Mouse (Mus musculus) c-Kit-positive CD71-negative TER-119-negative erythroid progenitor cells, embryonic 14.5 days (primary cell): ENCODE results near the gene Phf3.

Source experiments
- DNase-seq: peaks from one replicate; pipeline ENCODE4 v3.0.0-alpha.2; 2013; ENCODE audit warnings: low read depth

The Phf3 gene

DNA sequence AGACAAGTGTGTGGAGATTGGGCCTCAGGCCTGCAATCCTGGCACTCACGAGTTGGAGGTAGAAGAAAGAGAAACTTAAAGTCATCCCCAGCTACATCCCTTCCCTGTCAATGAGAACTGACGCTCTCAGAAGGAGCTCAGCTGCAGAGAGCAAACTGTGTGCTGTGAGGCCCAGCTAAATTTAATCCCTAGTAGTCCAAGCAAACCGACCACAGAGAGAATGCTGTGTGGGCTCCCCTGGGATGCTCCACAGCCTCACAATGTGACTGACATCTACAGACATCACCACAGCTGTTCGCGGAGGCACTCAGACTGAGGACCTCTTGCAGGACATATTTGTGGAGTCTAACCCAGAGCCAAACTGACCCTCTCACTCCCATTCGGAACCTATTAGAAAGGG, 54.3 kb downstream of the Phf3 start:
- DNase-seq = no peak

DNA sequence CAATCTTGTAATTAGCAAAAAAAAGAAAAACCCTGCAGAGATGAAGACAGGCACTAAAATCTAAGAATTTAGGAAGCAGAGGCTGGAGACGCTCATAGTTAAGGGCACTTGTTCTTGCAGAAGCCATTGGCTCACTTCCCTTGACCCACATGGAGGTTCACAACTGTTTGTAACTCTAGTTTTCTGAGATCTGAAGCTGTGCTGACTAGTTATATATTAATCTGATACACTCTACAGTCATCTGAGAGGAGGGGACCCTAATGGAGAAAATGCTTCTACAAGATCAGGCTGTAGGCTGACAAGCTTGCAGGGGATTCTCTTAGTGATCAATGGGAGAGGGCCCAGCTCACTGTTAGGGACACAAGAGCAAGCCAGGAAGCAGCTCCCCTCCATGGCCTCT, 58.1 kb downstream of the Phf3 start:
- DNase-seq = no peak

DNA sequence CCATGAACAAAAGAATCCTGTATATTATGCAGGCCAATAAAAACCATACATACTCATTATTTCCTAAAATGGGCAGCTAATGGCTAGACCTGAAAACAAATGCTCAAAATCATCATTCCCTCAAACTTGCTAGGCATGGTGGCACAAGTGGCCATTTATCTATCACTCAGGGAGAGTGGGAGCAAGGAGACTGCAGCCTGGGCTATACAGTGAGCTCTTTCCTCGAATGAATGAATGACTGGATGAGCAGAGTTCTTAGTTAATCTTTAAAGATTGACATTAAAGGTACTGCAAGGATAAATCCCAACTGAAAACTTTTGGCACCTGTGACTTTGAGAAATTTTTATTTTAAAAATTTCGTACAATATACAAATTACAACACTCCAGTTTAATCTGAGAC, 58.7 kb downstream of the Phf3 start:
- DNase-seq = no peak

GRCm38 (mm10) chr1:30808101-30808699, 65.5 kb downstream of the Phf3 start:
- no peak for DNase-seq

DNA sequence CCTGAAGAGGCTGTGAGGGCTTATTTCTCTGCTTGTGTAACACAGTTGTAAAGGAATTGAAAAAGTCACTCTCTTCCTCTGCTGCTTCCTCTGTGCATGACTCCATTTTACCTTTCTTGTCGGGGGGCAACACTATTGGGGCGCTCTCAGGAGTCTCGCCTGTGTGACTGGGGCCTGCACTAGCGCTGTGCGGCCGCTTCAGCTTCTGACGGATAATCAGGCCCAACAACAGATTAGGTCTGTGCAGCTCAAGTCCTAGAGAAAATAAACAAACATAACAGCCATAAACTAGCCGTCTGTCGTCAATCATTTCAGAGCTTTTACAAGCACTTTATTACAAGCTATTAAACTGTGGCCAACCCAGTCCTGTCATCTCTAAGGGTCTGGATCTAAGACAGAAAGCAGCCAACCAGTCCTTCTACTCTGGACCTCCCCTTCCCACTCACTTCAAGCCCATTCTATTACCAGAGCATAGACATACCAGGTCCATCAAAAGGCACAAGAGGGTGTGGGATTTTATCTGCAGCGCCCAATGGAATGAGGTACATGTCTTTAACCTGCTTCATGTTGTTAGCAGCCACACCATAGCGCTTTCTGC, 67.9 kb downstream of the Phf3 start:
- DNase-seq = no peak

DNA sequence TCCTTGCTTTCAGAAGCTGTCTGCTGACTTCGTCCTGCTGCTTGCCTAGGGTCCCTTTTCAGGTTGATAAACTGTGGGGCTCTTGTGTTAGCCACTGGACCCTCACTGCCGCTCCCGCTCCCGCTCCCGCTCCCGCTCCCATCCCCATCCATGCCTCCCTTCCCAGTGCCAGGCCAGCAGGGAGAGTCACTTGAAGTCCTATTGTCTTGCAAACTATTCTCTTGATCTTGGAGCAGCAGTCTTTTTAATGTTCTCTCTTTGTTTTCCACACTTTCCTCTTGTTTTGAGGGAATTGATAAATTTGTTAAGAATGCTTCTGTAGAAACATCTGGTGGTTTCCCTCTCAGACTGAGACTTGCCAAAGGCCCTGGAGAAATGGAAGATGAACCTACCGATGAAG, 68.8 kb downstream of the Phf3 start:
- DNase-seq = no peak

DNA sequence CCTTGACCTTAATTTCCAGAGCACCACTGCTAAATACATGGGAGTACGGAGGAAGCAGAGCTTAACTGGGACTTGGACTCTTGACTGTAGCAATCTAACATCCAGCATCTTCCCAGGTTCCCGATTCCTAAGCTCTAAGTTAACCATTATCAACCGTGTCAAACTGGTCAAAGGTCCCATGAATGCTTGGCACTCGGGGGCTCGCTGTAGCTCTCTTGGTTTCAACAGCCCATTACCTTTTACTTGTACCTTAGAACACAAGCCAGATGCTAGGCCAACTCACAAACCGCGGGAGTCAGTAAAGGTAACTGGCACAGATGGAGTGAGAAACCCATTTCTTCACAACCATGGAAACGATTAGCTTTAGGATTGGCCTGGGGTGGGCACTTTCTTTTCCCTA, 71.8 kb downstream of the Phf3 start:
- no peak for DNase-seq

GRCm38 (mm10) chr1:30799277-30799834, 74.4 kb downstream of the Phf3 start:
- no peak for DNase-seq

DNA sequence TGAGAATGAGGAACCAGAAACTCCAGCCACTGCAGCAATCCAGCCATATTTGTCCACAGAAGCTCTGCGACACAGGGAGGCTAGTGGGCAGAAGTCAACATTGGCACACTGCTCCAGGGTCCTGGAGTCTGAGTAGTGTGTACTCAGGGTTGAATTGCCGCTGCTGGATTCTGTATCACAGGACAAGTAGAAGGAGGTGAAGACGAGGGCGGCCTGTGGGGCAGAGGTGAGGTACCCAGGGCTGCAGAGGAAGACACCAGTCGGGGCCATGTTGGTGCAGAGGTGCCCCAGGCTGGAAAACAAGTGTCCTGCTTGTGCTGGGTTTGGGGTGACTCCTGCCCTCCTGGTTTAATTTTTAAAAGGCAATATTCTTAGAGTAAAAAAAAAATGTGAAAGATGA, 79.1 kb downstream of the Phf3 start:
- no peak for DNase-seq

- DNase-seq = no peak
These were observed 80.3 kb downstream of the Phf3 start for GRCm38 (mm10) chr1:30793357-30793883.

- DNase-seq = no peak
These were observed 80.8 kb downstream of the Phf3 start for GRCm38 (mm10) chr1:30792935-30793334.

DNA sequence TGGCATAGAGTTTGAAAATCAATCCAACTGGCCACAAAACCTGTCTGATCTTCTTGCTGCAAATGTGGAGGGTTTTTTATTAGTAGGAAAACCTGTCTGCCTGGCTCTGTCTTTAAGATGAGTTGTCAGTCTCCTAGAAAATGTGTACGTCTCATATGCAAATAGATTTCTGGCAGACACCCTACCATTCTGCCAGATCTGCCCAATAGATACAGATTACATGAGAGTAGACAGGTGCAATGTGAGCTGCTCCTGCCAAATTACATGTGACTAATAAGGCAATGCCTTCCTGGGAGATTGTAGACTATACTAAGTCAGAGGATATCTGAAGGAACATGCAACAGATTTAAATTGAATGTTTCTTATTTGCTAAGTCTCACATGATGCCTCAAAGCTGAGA, 83.5 kb downstream of the Phf3 start:
- no peak for DNase-seq

DNA sequence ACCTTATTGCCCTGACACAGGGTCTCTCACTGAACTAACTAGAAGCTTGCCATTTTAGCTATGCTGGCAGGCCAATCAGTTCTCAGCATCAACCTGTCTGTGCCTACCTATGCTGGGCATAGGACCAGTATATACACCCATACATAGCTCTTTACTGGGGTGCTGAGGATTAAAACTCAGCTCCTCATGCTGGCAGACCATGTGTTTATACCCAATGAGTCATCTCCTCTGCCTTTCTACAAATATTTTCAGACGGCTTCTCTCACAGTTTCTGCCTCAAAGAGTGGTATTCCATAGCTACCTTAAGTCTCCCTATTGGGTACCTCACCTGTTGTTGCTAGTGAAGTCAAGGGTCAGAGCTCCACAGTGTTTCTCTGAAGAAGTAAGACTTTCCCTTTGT, 84.0 kb downstream of the Phf3 start:
- no peak for DNase-seq

GRCm38 (mm10) chr1:30789001-30789400, 84.7 kb downstream of the Phf3 start:
- DNase-seq = no peak

DNA sequence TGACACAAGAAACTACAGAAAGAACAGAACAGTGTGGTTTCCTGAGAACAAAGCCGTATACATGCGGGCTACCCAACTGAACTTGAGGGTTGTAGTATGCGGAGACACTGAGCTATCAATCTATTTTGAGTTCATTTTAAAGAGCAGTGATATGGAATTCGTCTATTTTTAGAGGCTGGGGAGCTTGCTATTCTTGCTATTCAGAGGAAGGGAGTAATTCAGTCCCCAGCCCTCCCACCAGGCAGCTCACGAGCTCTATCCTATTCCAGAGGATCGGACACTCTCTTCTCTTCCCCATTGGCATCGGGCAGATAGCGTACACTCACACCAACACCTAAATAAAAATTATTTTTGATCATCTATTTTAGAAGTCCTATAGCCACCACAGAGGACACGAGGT, 87.1 kb downstream of the Phf3 start:
- no peak for DNase-seq

- DNase-seq = no peak
These were observed 90.0 kb downstream of the Phf3 start for GRCm38 (mm10) chr1:30783741-30784140.

- peak; percentile 9 for DNase-seq
These were observed 93.4 kb downstream of the Phf3 start for GRCm38 (mm10) chr1:30780293-30780692.

DNA sequence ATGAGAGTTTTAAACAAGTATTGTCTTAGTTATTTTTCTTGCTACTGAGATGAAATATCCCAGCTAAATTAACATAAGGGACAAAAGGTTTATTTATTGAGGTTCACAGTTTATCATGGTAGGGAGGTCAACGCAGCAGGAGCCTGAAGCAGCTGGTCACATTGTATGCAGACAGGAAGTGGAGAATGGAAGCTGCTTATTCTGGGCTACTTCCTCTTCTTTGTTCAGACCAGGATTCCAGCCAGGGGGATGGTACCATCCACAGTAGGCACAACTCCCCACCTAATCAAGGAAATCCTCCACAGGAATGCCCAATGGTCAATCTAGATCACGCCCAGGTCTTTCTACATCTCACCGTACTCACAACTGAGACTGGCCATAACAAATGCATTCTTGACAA, 94.2 kb downstream of the Phf3 start:
- DNase-seq = no peak

- peak; percentile 31 for DNase-seq
These were observed 95.2 kb downstream of the Phf3 start for GRCm38 (mm10) chr1:30778374-30779005.

DNA sequence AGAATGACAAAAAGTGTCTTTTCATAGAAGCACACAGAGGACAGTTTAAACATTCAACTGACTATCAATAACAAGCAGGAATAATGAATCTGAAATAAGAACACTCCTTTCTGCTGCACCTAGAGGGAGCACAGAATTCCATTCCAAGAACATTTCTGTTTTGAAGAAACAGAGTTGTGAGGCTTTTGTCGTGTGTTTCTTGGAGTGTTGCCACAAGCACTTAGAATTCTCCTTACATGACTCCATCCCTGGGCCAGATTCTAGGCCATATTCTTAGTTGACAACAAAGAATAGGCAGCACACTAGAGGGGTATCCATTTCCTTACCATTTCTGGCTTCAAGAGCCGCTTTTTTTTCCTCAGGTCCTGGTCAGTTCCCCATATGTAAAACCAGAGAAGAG, 97.5 kb downstream of the Phf3 start:
- DNase-seq = no peak

DNA sequence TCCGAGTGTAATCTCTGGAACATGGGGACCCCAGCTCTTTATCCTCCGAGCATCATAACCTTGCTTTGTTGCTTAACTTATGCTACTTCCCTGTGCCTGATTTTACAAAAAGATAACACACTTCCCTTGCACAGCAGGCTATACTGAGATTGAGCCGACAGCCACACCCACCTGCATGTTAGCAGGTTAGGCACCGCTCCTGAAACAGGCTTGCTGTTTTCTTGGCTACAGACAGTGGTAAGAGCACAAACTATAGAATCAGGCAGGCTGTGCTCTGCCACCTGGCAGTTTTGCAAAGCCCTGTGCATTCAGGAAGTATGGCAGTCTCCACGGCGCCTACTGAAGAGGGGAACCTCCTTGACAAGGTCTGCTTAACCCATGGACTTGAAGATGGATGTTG, 100.1 kb downstream of the Phf3 start:
- no peak for DNase-seq

- DNase-seq = no peak
These were observed 100.9 kb downstream of the Phf3 start for GRCm38 (mm10) chr1:30772851-30773250.

DNA sequence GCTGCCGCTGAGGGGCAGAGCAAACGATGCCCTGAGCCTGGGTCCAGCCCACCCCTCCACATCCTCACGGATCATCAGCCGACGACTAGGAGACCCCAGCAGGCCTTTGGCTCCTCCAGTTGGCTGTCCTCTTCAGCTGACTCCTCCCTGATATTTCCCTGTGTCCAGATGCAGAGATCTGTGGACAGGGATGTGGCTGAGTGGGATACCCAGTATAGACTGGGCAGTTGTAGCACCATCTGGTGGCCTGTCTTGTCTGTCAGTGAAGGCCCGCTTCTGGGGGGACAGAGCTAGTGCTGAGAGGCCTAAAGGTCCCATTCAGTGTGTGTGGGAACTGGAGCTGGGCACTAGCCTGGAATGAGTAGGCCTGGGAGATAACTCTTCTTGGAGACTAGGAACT, 101.9 kb downstream of the Phf3 start:
- DNase-seq = no peak
